Mouse (Mus musculus) ovary, postnatal 36 days (tissue): ENCODE results near the gene Sik1.

Source experiments
- DNase-seq: peaks from one replicate; pipeline ENCODE4 v3.0.0; 2022; ENCODE audit warnings: low spot score, mixed read lengths

Gene Sik1

GRCm38 (mm10) chr17:31806496-31806895, 49.1 kb downstream of the Sik1 start:
- no peak for DNase-seq

- DNase-seq: no peak
Measured at GRCm38 (mm10) chr17:31806025-31806424, 49.6 kb downstream of the Sik1 start.

GRCm38 (mm10) chr17:31805585-31805984, 50.0 kb downstream of the Sik1 start:
- no peak for DNase-seq

GRCm38 (mm10) chr17:31802272-31803017, 53.2 kb downstream of the Sik1 start:
- no peak for DNase-seq

- DNase-seq: no peak
Measured at GRCm38 (mm10) chr17:31800852-31801363, 54.7 kb downstream of the Sik1 start.

GRCm38 (mm10) chr17:31795893-31796292, 59.7 kb downstream of the Sik1 start:
- DNase-seq: no peak
